Mouse (Mus musculus): Measurements from ENCODE around the gene Wdfy3. TPM values are rescaled to one million over a fixed set of nuclear protein-coding genes. Genes with fewer than 3 reads are reported as not detected.

The Wdfy3 gene
- polyA plus RNA-seq, 1 experiment from 2014 or later = 33.2 TPM

- peaks cover 21% of the 10 kb centered on the region for H3K36me3 ChIP-seq (ENCODE audit: control insufficient read depth, insufficient read depth, low read length)
- no peak overlapping the region for H3K27ac ChIP-seq (ENCODE audit: low read depth, low read length)
- 95% methylated on average over 19 of the region's 19 CpGs for WGBS
Measured at GRCm38 (mm10) chr5:101887989-101888388, 181.7 kb downstream of the Wdfy3 start.

GRCm38 (mm10) chr5:101885039-101885438 is 184.7 kb downstream of the Wdfy3 start:
- no peak overlapping the region for H3K9ac ChIP-seq (ENCODE audit: low read depth, low read length)
- no peak overlapping the region for H3K4me3 ChIP-seq (ENCODE audit: low read depth, low read length)
- H3K4me2 ChIP-seq (replicated peaks; ENCODE audit: low read depth, low read length) = no peak overlapping the region
- WGBS = 92% methylated on average over 12 of the region's 12 CpGs
- H3K27me3 ChIP-seq (ENCODE audit: control insufficient read depth, insufficient read depth, low read length) = no peaks in the 10 kb centered on the region
- H3K27ac ChIP-seq (ENCODE audit: low read depth, low read length) = no peak overlapping the region
- no peaks in the 10 kb centered on the region for H3K4me1 ChIP-seq (replicated peaks; ENCODE audit: control insufficient read depth, insufficient read depth, low read length)
- no peak for DNase-seq (ENCODE audit: low spot score)
- no peaks in the 10 kb centered on the region for H3K9me3 ChIP-seq (ENCODE audit: control insufficient read depth, low read length)
- ATAC-seq (ENCODE audit: low FRiP score) = no peak
- peaks cover 22% of the 10 kb centered on the region for H3K36me3 ChIP-seq (ENCODE audit: control insufficient read depth, insufficient read depth, low read length)

More at GRCm38 (mm10) chr5:101887989-101888388, 181.7 kb downstream of the Wdfy3 start:
- ATAC-seq (ENCODE audit: low FRiP score) (no peak), DNase-seq (ENCODE audit: low spot score) (no peak)
- Histone ChIP-seq H3K27me3 (ENCODE audit: control insufficient read depth, insufficient read depth, low read length) (no peaks in the 10 kb centered on the region), H3K9me3 (ENCODE audit: control insufficient read depth, low read length) (no peaks in the 10 kb centered on the region), H3K4me2 (replicated peaks; ENCODE audit: low read depth, low read length) (no peak overlapping the region), H3K4me3 (ENCODE audit: low read depth, low read length) (no peak overlapping the region), H3K9ac (ENCODE audit: low read depth, low read length) (no peak overlapping the region), H3K4me1 (replicated peaks; ENCODE audit: control insufficient read depth, insufficient read depth, low read length) (no peaks in the 10 kb centered on the region)

GRCm38 (mm10) chr5:101882191-101882590 is 187.5 kb downstream of the Wdfy3 start:
- H3K4me3 ChIP-seq (ENCODE audit: low read depth, low read length) = no peak overlapping the region
- H3K9ac ChIP-seq (ENCODE audit: low read depth, low read length) = no peak overlapping the region
- no peak for DNase-seq (ENCODE audit: low spot score)
- H3K27ac ChIP-seq (ENCODE audit: low read depth, low read length) = no peak overlapping the region
- no peaks in the 10 kb centered on the region for H3K4me1 ChIP-seq (replicated peaks; ENCODE audit: control insufficient read depth, insufficient read depth, low read length)
- 92% methylated on average over 15 of the region's 15 CpGs for WGBS
- H3K36me3 ChIP-seq (ENCODE audit: control insufficient read depth, insufficient read depth, low read length) = peaks cover 19% of the 10 kb centered on the region
- no peaks in the 10 kb centered on the region for H3K27me3 ChIP-seq (ENCODE audit: control insufficient read depth, insufficient read depth, low read length)
- no peaks in the 10 kb centered on the region for H3K9me3 ChIP-seq (ENCODE audit: control insufficient read depth, low read length)
- ATAC-seq (ENCODE audit: low FRiP score) = no peak
- H3K4me2 ChIP-seq (replicated peaks; ENCODE audit: low read depth, low read length) = no peak overlapping the region

GRCm38 (mm10) chr5:101879914-101880313 is 189.8 kb downstream of the Wdfy3 start:
- Histone ChIP-seq H3K27me3 (ENCODE audit: control insufficient read depth, insufficient read depth, low read length) (no peaks in the 10 kb centered on the region), H3K4me3 (ENCODE audit: low read depth, low read length) (no peak overlapping the region), H3K4me1 (replicated peaks; ENCODE audit: control insufficient read depth, insufficient read depth, low read length) (no peaks in the 10 kb centered on the region), H3K9ac (ENCODE audit: low read depth, low read length) (no peak overlapping the region), H3K9me3 (ENCODE audit: control insufficient read depth, low read length) (no peaks in the 10 kb centered on the region), H3K27ac (ENCODE audit: low read depth, low read length) (no peak overlapping the region), H3K4me2 (replicated peaks; ENCODE audit: low read depth, low read length) (no peak overlapping the region), H3K36me3 (ENCODE audit: control insufficient read depth, insufficient read depth, low read length) (peaks cover 10% of the 10 kb centered on the region; the same call in 1 of the 2 replicates)
- 93% methylated on average over 4 of the region's 4 CpGs for WGBS
- ATAC-seq (ENCODE audit: low FRiP score) (no peak), DNase-seq (ENCODE audit: low spot score) (no peak)

GRCm38 (mm10) chr5:101878403-101878802 is 191.3 kb downstream of the Wdfy3 start:
- 79% methylated on average over 9 of the region's 9 CpGs for WGBS
- no peak overlapping the region for H3K27ac ChIP-seq (ENCODE audit: low read depth, low read length)
- H3K9me3 ChIP-seq (ENCODE audit: control insufficient read depth, low read length) = no peaks in the 10 kb centered on the region
- H3K4me2 ChIP-seq (replicated peaks; ENCODE audit: low read depth, low read length) = no peak overlapping the region
- ATAC-seq (ENCODE audit: low FRiP score) = no peak
- no peak for DNase-seq (ENCODE audit: low spot score)
- H3K4me3 ChIP-seq (ENCODE audit: low read depth, low read length) = no peak overlapping the region
- H3K27me3 ChIP-seq (ENCODE audit: control insufficient read depth, insufficient read depth, low read length) = no peaks in the 10 kb centered on the region
- peaks cover 10% of the 10 kb centered on the region; the same call in 1 of the 2 replicates for H3K36me3 ChIP-seq (ENCODE audit: control insufficient read depth, insufficient read depth, low read length)
- no peaks in the 10 kb centered on the region for H3K4me1 ChIP-seq (replicated peaks; ENCODE audit: control insufficient read depth, insufficient read depth, low read length)
- H3K9ac ChIP-seq (ENCODE audit: low read depth, low read length) = no peak overlapping the region

GRCm38 (mm10) chr5:101876185-101876584 is 193.5 kb downstream of the Wdfy3 start:
- no peak for DNase-seq (ENCODE audit: low spot score)
- no peak overlapping the region for H3K27ac ChIP-seq (ENCODE audit: low read depth, low read length)
- no peak for ATAC-seq (ENCODE audit: low FRiP score)
- H3K4me2 ChIP-seq (replicated peaks; ENCODE audit: low read depth, low read length) = no peak overlapping the region
- H3K9me3 ChIP-seq (ENCODE audit: control insufficient read depth, low read length) = no peaks in the 10 kb centered on the region
- no peaks in the 10 kb centered on the region for H3K4me1 ChIP-seq (replicated peaks; ENCODE audit: control insufficient read depth, insufficient read depth, low read length)
- no peak overlapping the region for H3K4me3 ChIP-seq (ENCODE audit: low read depth, low read length)
- H3K27me3 ChIP-seq (ENCODE audit: control insufficient read depth, insufficient read depth, low read length) = no peaks in the 10 kb centered on the region
- H3K36me3 ChIP-seq (ENCODE audit: control insufficient read depth, insufficient read depth, low read length) = peaks cover 4% of the 10 kb centered on the region; the same call in 1 of the 2 replicates
- WGBS = 95% methylated on average over 4 of the region's 4 CpGs
- no peak overlapping the region for H3K9ac ChIP-seq (ENCODE audit: low read depth, low read length)

- no peaks in the 10 kb centered on the region for H3K4me1 ChIP-seq (replicated peaks; ENCODE audit: control insufficient read depth, insufficient read depth, low read length)
- H3K9me3 ChIP-seq (ENCODE audit: control insufficient read depth, low read length) = no peaks in the 10 kb centered on the region
- H3K4me2 ChIP-seq (replicated peaks; ENCODE audit: low read depth, low read length) = no peak overlapping the region
- peaks cover 19% of the 10 kb centered on the region for H3K36me3 ChIP-seq (ENCODE audit: control insufficient read depth, insufficient read depth, low read length)
- no peak overlapping the region for H3K4me3 ChIP-seq (ENCODE audit: low read depth, low read length)
- no peak overlapping the region for H3K27ac ChIP-seq (ENCODE audit: low read depth, low read length)
- H3K9ac ChIP-seq (ENCODE audit: low read depth, low read length) = no peak overlapping the region
- H3K27me3 ChIP-seq (ENCODE audit: control insufficient read depth, insufficient read depth, low read length) = no peaks in the 10 kb centered on the region
- ATAC-seq (ENCODE audit: low FRiP score) = no peak
- 76% methylated on average over 2 of the region's 2 CpGs for WGBS
- DNase-seq (ENCODE audit: low spot score) = no peak
Measured at GRCm38 (mm10) chr5:101866722-101867121, 203.0 kb downstream of the Wdfy3 start.

- DNase-seq (ENCODE audit: low spot score) = no peak
- WGBS = 91% methylated on average over 6 of the region's 6 CpGs
- Histone ChIP-seq H3K4me2 (replicated peaks; ENCODE audit: low read depth, low read length) (no peak overlapping the region), H3K9me3 (ENCODE audit: control insufficient read depth, low read length) (no peaks in the 10 kb centered on the region), H3K36me3 (ENCODE audit: control insufficient read depth, insufficient read depth, low read length) (peaks cover 15% of the 10 kb centered on the region; the same call in 1 of the 2 replicates), H3K27me3 (ENCODE audit: control insufficient read depth, insufficient read depth, low read length) (no peaks in the 10 kb centered on the region), H3K9ac (ENCODE audit: low read depth, low read length) (no peak overlapping the region), H3K4me1 (replicated peaks; ENCODE audit: control insufficient read depth, insufficient read depth, low read length) (no peaks in the 10 kb centered on the region), H3K4me3 (ENCODE audit: low read depth, low read length) (no peak overlapping the region), H3K27ac (ENCODE audit: low read depth, low read length) (no peak overlapping the region)
- ATAC-seq (ENCODE audit: low FRiP score) = no peak
Measured at GRCm38 (mm10) chr5:101863946-101864345, 205.8 kb downstream of the Wdfy3 start.

- Histone ChIP-seq H3K27me3 (ENCODE audit: control insufficient read depth, insufficient read depth, low read length) (no peaks in the 10 kb centered on the region), H3K9me3 (ENCODE audit: control insufficient read depth, low read length) (no peaks in the 10 kb centered on the region), H3K4me3 (ENCODE audit: low read depth, low read length) (no peak overlapping the region), H3K27ac (ENCODE audit: low read depth, low read length) (no peak overlapping the region), H3K36me3 (ENCODE audit: control insufficient read depth, insufficient read depth, low read length) (peaks cover 11% of the 10 kb centered on the region; the same call in 1 of the 2 replicates), H3K4me1 (replicated peaks; ENCODE audit: control insufficient read depth, insufficient read depth, low read length) (no peaks in the 10 kb centered on the region), H3K9ac (ENCODE audit: low read depth, low read length) (no peak overlapping the region), H3K4me2 (replicated peaks; ENCODE audit: low read depth, low read length) (no peak overlapping the region)
- DNase-seq (ENCODE audit: low spot score) (no peak), ATAC-seq (ENCODE audit: low FRiP score) (no peak)
- 85% methylated on average over 8 of the region's 8 CpGs for WGBS
Measured at GRCm38 (mm10) chr5:101862651-101863050, 207.1 kb downstream of the Wdfy3 start.

Measured in hindbrain, embryonic 11.5 days (tissue).